Mouse (Mus musculus) lung, adult 2 months (tissue): ENCODE measurements around the gene Gpr55.

Source experiments
- CTCF ChIP-seq: fragments of 200-500 bp; IDR thresholded peaks from 2 replicates; pipeline ENCODE4 v1.5.1; 2011; ENCODE audit warnings: mild to moderate bottlenecking, low read length, control low read depth; ENCODE audit not compliant: insufficient read depth
- POLR2A ChIP-seq: fragments of 200-500 bp; IDR thresholded peaks from 2 replicates; pipeline ENCODE4 v1.6.1; 2011; ENCODE audit warnings: low read depth, mild to moderate bottlenecking, control low read depth, low read length, borderline replicate concordance; ENCODE audit errors: extremely low read depth

GRCm38 (mm10) chr1:85957290-85957689, 3.5 kb downstream of the Gpr55 start:
- TF ChIP-seq CTCF (no peak), POLR2A (no peak)
